Mouse (Mus musculus) CH12.LX (cell line): Measurements from ENCODE around the gene Ciz1. TPM values are rescaled to one million over a fixed set of nuclear protein-coding genes. Genes with fewer than 3 reads are reported as not detected.

Experiments used
- DNase-seq: peaks from one replicate; pipeline ENCODE4 v3.0.0-alpha.2; 2013; ENCODE audit errors: extremely low read depth
- H3K27ac ChIP-seq: 2 replicates; pipeline ENCODE4 v1.5.1; 2012; ENCODE audit warnings: low read depth, mild to moderate bottlenecking, control low read depth, moderate library complexity; ENCODE audit not compliant: insufficient read depth
- H3K27me3 ChIP-seq: replicated peaks from 2 replicates; pipeline ENCODE3; 2012; ENCODE audit warnings: inconsistent platforms
- H3K36me3 ChIP-seq, 2 experiments: replicated peaks in 1 of 2; 2 replicates each; pipeline versions ENCODE3 to v1.6.1; 2012; ENCODE audit warnings: inconsistent platforms in 1 of 2, low read length in 1 of 2, mild to moderate bottlenecking in 1 of 2, mixed read lengths in 1 of 2, moderate library complexity in 1 of 2; ENCODE audit not compliant: control insufficient read depth in 1 of 2, insufficient read depth in 1 of 2
- H3K4me1 ChIP-seq, 2 experiments: 2 replicates each; pipeline ENCODE4 v1.6.1; 2012; ENCODE audit warnings: inconsistent platforms in 1 of 2, moderate library complexity in 1 of 2; ENCODE audit not compliant: insufficient read depth in 2 of 2, control insufficient read depth in 1 of 2
- H3K4me2 ChIP-seq: 2 replicates; pipeline ENCODE4 v1.6.1; 2012; ENCODE audit warnings: low read depth, mild to moderate bottlenecking, control low read depth; ENCODE audit not compliant: poor library complexity, insufficient read depth, severe bottlenecking
- H3K4me3 ChIP-seq, 3 experiments: fragments of 150-350 bp in 1 of 3; sonication (generic) in 1 of 3; replicated peaks in 1 of 3; 2 replicates each; pipeline versions ENCODE3 to v1.5.1; 2011 to 2012; ENCODE audit warnings: low read depth in 2 of 3, low read length in 2 of 3, mild to moderate bottlenecking in 2 of 3, moderate library complexity in 2 of 3, control low read depth in 1 of 3, improper control_type of control experiment in 1 of 3, inconsistent platforms in 1 of 3, mixed read lengths in 1 of 3; ENCODE audit not compliant: poor library complexity in 1 of 3
- H3K79me2 ChIP-seq: replicated peaks from 2 replicates; pipeline ENCODE4 v1.6.1; 2012; ENCODE audit warnings: mild to moderate bottlenecking, moderate library complexity; ENCODE audit not compliant: control insufficient read depth, poor library complexity, insufficient read depth, severe bottlenecking; ENCODE audit errors: extremely low read depth
- H3K9ac ChIP-seq: 2 replicates; pipeline ENCODE4 v1.6.1; 2012; ENCODE audit warnings: low read depth, mild to moderate bottlenecking, control low read depth, moderate library complexity; ENCODE audit not compliant: insufficient read depth
- H3K9me3 ChIP-seq: replicated peaks from 2 replicates; pipeline ENCODE3; 2012; ENCODE audit warnings: low read length, inconsistent platforms, mixed read lengths
- BHLHE40 ChIP-seq: IDR thresholded peaks from 2 replicates; pipeline ENCODE4 v1.6.1; 2011; ENCODE audit warnings: mild to moderate bottlenecking, low read depth, low read length, improper control_type of control experiment
- E2F4 ChIP-seq: IDR thresholded peaks from 2 replicates; pipeline ENCODE4 v1.6.1; 2011; ENCODE audit warnings: low read depth, low read length, improper control_type of control experiment; ENCODE audit not compliant: insufficient replicate concordance
- ELF1 ChIP-seq: IDR thresholded peaks from 2 replicates; pipeline ENCODE4 v1.6.1; 2014; ENCODE audit warnings: low read depth, mild to moderate bottlenecking, inconsistent platforms, low read length, improper control_type of control experiment
- EP300 ChIP-seq: IDR thresholded peaks from 2 replicates; pipeline ENCODE4 v1.6.1; 2011; ENCODE audit warnings: low read length, improper control_type of control experiment
- GABPA ChIP-seq: IDR thresholded peaks from 2 replicates; pipeline ENCODE4 v1.6.1; 2012; ENCODE audit warnings: low read depth, low read length, improper control_type of control experiment, inconsistent platforms; ENCODE audit not compliant: insufficient replicate concordance
- HCFC1 ChIP-seq: IDR thresholded peaks from 2 replicates; pipeline ENCODE4 v1.6.1; 2012; ENCODE audit warnings: low read depth, mild to moderate bottlenecking, inconsistent platforms, low read length, improper control_type of control experiment
- IRF4 ChIP-seq: IDR thresholded peaks from 2 replicates; pipeline ENCODE4 v1.6.1; 2014; ENCODE audit warnings: low read depth, mild to moderate bottlenecking, inconsistent platforms, low read length, improper control_type of control experiment
- JUND ChIP-seq: conservative IDR thresholded peaks from 2 replicates; pipeline ENCODE4 v1.6.1; 2011; ENCODE audit warnings: low read depth, low read length, improper control_type of control experiment
- KAT2A ChIP-seq: IDR thresholded peaks from 2 replicates; pipeline ENCODE4 v1.6.1; 2012; ENCODE audit warnings: low read length, improper control_type of control experiment, inconsistent platforms; ENCODE audit not compliant: insufficient replicate concordance
- NELFE ChIP-seq: IDR thresholded peaks from 2 replicates; pipeline ENCODE4 v1.6.1; 2011; ENCODE audit warnings: low read depth, low read length, improper control_type of control experiment
- NRF1 ChIP-seq: IDR thresholded peaks from 2 replicates; pipeline ENCODE4 v1.6.1; 2014; ENCODE audit warnings: low read depth, mild to moderate bottlenecking, inconsistent platforms, low read length, improper control_type of control experiment, moderate library complexity
- RCOR1 ChIP-seq: conservative IDR thresholded peaks from 2 replicates; pipeline ENCODE4 v1.6.1; 2012; ENCODE audit warnings: low read depth, mild to moderate bottlenecking, inconsistent platforms, low read length, improper control_type of control experiment
- SMC3 ChIP-seq: IDR thresholded peaks from 2 replicates; pipeline ENCODE4 v1.6.1; 2011; ENCODE audit warnings: low read depth, low read length, improper control_type of control experiment
- USF1 ChIP-seq: IDR thresholded peaks from 2 replicates; pipeline ENCODE4 v1.6.1; 2014; ENCODE audit warnings: low read depth, mild to moderate bottlenecking, inconsistent platforms, low read length, improper control_type of control experiment
- ZC3H11A ChIP-seq: IDR thresholded peaks from 2 replicates; pipeline ENCODE4 v1.6.1; 2012; ENCODE audit warnings: low read depth, mild to moderate bottlenecking, inconsistent platforms, low read length, improper control_type of control experiment
- dilution Hi-C: fragments of 300-500 bp; cut with MboI; formaldehyde crosslinking; loops from 2 replicates; pipeline ENCODE4 v1.14.3; 2020; ENCODE audit warnings: low sequenced_read_pairs; ENCODE audit not compliant: extremely low pct_unique_long_range_greater_than_20kb, extremely low pct_ligation_motif_present
- in situ Hi-C: fragments of 300-500 bp; cut with MboI; formaldehyde crosslinking; loops from 3 replicates; pipeline ENCODE4 v1.14.3; 2019; ENCODE audit warnings: low sequenced_read_pairs, low pct_ligation_motif_present, low pct_unique_long_range_greater_than_20kb, mixed read lengths
- polyA plus RNA-seq: library from polyadenylated mRNA; unstranded; fragments of >175 nt; gene quantifications from 2 replicates; pipeline ENCODE4 v1.2.1, GENCODE M21; 2012; ENCODE audit warnings: low read depth; ENCODE audit not compliant: insufficient read length
- total RNA-seq, 2 experiments: library from RNA; depleted of rRNA; stranded (reverse); fragments of 300-350 nt in 1 of 2; fragments of >200 nt in 1 of 2; gene quantifications; 2 replicates each; pipeline ENCODE4 v1.2.3; 2012 to 2014

Ciz1 gene
- total and polyA plus RNA-seq, 3 experiments, result 8.1 to 47.3 (median 20.4) TPM

GRCm38 (mm10) chr2:32310096-32310845 is 41.9 kb upstream of the Ciz1 start:
- dilution Hi-C loops, result no loop called here

GRCm38 (mm10) chr2:32311443-32312317 is 40.4 kb upstream of the Ciz1 start:
- TF ChIP-seq BHLHE40 (no peak), GABPA (no peak), ZC3H11A (no peak), JUND (no peak), IRF4 (no peak), NRF1 (no peak), RCOR1 (no peak), USF1 (no peak), ELF1 (no peak), NELFE (no peak), E2F4 (no peak), HCFC1 (no peak)
- no peak for DNase-seq
- Histone ChIP-seq H3K4me3 (no peak overlapping the region), H3K9ac (0 out of 2 replicates have a peak overlapping the region, but pooled peaks have one; percentile 22), H3K4me1 (peaks cover 22 to 28% of the 10 kb centered on the region in 2 experiments), H3K36me3 (peaks cover 15 to 30% of the 10 kb centered on the region in 2 experiments), H3K27ac (no peak overlapping the region), H3K4me2 (peak overlapping the region; percentile 30; the same call in 1 of the 2 replicates), H3K9me3 (no peaks in the 10 kb centered on the region), H3K27me3 (peaks cover 21% of the 10 kb centered on the region), H3K79me2 (no peaks in the 10 kb centered on the region)
- dilution Hi-C loops (no loop called here), in situ Hi-C loops (no loop called here)

More at GRCm38 (mm10) chr2:32310096-32310845, 41.9 kb upstream of the Ciz1 start:
- peaks cover 11% of the 10 kb centered on the region for H3K27me3 ChIP-seq
- H3K27ac ChIP-seq, result no peak overlapping the region
- in situ Hi-C loops, result no loop called here
- DNase-seq, result peak; percentile 41
- TF ChIP-seq IRF4, result peak; percentile 28; the same call in 1 of the 2 replicates
- TF ChIP-seq EP300, result peak; percentile 51; the same call in 1 of the 2 replicates
- TF ChIP-seq KAT2A, result no peak
- TF ChIP-seq JUND, result no peak
- TF ChIP-seq SMC3, result no peak
- no peaks in the 10 kb centered on the region for H3K9me3 ChIP-seq
- H3K4me1 ChIP-seq, result peaks cover 18 to 28% of the 10 kb centered on the region in 2 experiments
- H3K36me3 ChIP-seq, result peaks cover 27 to 44% of the 10 kb centered on the region in 2 experiments
- no peaks in the 10 kb centered on the region for H3K79me2 ChIP-seq
- no peak overlapping the region for H3K4me3 ChIP-seq
- no peak overlapping the region for H3K9ac ChIP-seq
- H3K4me2 ChIP-seq, result no peak overlapping the region
